Mouse (Mus musculus): ENCODE results near the gene Bcl6b. TPM values are rescaled to one million over a fixed set of nuclear protein-coding genes. Genes with fewer than 3 reads are reported as not detected.

Gene Bcl6b
- polyA plus RNA-seq, 1 experiment: 1.4 TPM

GRCm38 (mm10) chr11:70237457-70238167 lies 8.0 kb upstream of the Bcl6b start, which contains the start of gene 0610010K14Rik:
0610010K14Rik (minus strand) TSS chr11:70237914.
- Histone ChIP-seq H3K4me1 (ENCODE audit: control insufficient read depth, insufficient read depth, low read length) (peaks cover 10% of the 10 kb centered on the region), H3K27me3 (ENCODE audit: control insufficient read depth, insufficient read depth, low read length) (no peaks in the 10 kb centered on the region), H3K4me3 (replicated peaks; ENCODE audit: insufficient read depth, low read depth, low read length) (peak within 1 kb of the TSS; percentile 97), H3K27ac (ENCODE audit: insufficient read depth, low read length) (peak within 1 kb of the TSS; percentile 84)
- under 1% methylated on average over 70 of the region's 70 CpGs for WGBS
- TF ChIP-seq POLR2A (IDR thresholded peaks at IDR 0.05; ENCODE audit: borderline replicate concordance, insufficient read depth, low read length) (peak; percentile 85; the same call in 1 of the 2 replicates), CTCF (IDR thresholded peaks at IDR 0.05; ENCODE audit: borderline replicate concordance, insufficient read depth, low read depth, low read length) (peak; percentile 56; the same call in 1 of the 2 replicates)
- peak; percentile 98 to 99 for DNase-seq

GRCm38 (mm10) chr11:70236717-70237116 lies 7.1 kb upstream of the Bcl6b start:
- Histone ChIP-seq H3K4me1 (ENCODE audit: control insufficient read depth, insufficient read depth, low read length) (peaks cover 10% of the 10 kb centered on the region), H3K27ac (ENCODE audit: insufficient read depth, low read length) (peak overlapping the region; percentile 19; the same call in 1 of the 2 replicates), H3K4me3 (replicated peaks; ENCODE audit: insufficient read depth, low read depth, low read length) (peak overlapping the region; percentile 97), H3K27me3 (ENCODE audit: control insufficient read depth, insufficient read depth, low read length) (no peaks in the 10 kb centered on the region)
- no peak for TF ChIP-seq CTCF (IDR thresholded peaks at IDR 0.05; ENCODE audit: borderline replicate concordance, insufficient read depth, low read depth, low read length)
- TF ChIP-seq POLR2A (IDR thresholded peaks at IDR 0.05; ENCODE audit: borderline replicate concordance, insufficient read depth, low read length): 0 out of 2 replicates have a peak, but pooled peaks have one; percentile 22
- 11% methylated on average over 7 of the region's 7 CpGs for WGBS
- peak; percentile 29 to 39 for DNase-seq

- 71% methylated on average over 12 of the region's 12 CpGs for WGBS
- Histone ChIP-seq H3K27ac (ENCODE audit: insufficient read depth, low read length) (no peak overlapping the region), H3K4me3 (replicated peaks; ENCODE audit: insufficient read depth, low read depth, low read length) (no peak overlapping the region), H3K4me1 (ENCODE audit: control insufficient read depth, insufficient read depth, low read length) (peaks cover 10% of the 10 kb centered on the region), H3K27me3 (ENCODE audit: control insufficient read depth, insufficient read depth, low read length) (no peaks in the 10 kb centered on the region)
- DNase-seq: peak in 1 of 2 experiments; percentile 21
- no peak for TF ChIP-seq CTCF (IDR thresholded peaks at IDR 0.05; ENCODE audit: borderline replicate concordance, insufficient read depth, low read depth, low read length)
- TF ChIP-seq POLR2A (IDR thresholded peaks at IDR 0.05; ENCODE audit: borderline replicate concordance, insufficient read depth, low read length): no peak
Measured at GRCm38 (mm10) chr11:70235254-70235900, 5.8 kb upstream of the Bcl6b start.

- peak overlapping the region; percentile 52 for H3K4me3 ChIP-seq (replicated peaks; ENCODE audit: insufficient read depth, low read depth, low read length)
- no peaks in the 10 kb centered on the region for H3K27me3 ChIP-seq (ENCODE audit: control insufficient read depth, insufficient read depth, low read length)
- WGBS: 49% methylated on average over 8 of the region's 8 CpGs
- peak overlapping the region; percentile 39; the same call in 1 of the 2 replicates for H3K27ac ChIP-seq (ENCODE audit: insufficient read depth, low read length)
- H3K4me1 ChIP-seq (ENCODE audit: control insufficient read depth, insufficient read depth, low read length): peaks cover 10% of the 10 kb centered on the region
- no peak for DNase-seq
- TF ChIP-seq POLR2A (IDR thresholded peaks at IDR 0.05; ENCODE audit: borderline replicate concordance, insufficient read depth, low read length) (no peak), CTCF (IDR thresholded peaks at IDR 0.05; ENCODE audit: borderline replicate concordance, insufficient read depth, low read depth, low read length) (no peak)
Measured at GRCm38 (mm10) chr11:70234497-70234896, 4.9 kb upstream of the Bcl6b start.

- 30% methylated on average over 5 of the region's 5 CpGs for WGBS
- peak overlapping the region; percentile 39; the same call in 1 of the 2 replicates for H3K27ac ChIP-seq (ENCODE audit: insufficient read depth, low read length)
Measured at GRCm38 (mm10) chr11:70234037-70234436, 4.4 kb upstream of the Bcl6b start.

GRCm38 (mm10) chr11:70233016-70233415 lies 3.4 kb upstream of the Bcl6b start:
- DNase-seq: peak in 1 of 2 experiments; percentile 71
- peaks cover 10% of the 10 kb centered on the region for H3K4me1 ChIP-seq (ENCODE audit: control insufficient read depth, insufficient read depth, low read length)
- peak overlapping the region; percentile 80 for H3K4me3 ChIP-seq (replicated peaks; ENCODE audit: insufficient read depth, low read depth, low read length)
- WGBS: 2% methylated on average over 8 of the region's 8 CpGs
- H3K27me3 ChIP-seq (ENCODE audit: control insufficient read depth, insufficient read depth, low read length): no peaks in the 10 kb centered on the region
- 0 out of 2 replicates have a peak, but pooled peaks have one; percentile 21 for TF ChIP-seq POLR2A (IDR thresholded peaks at IDR 0.05; ENCODE audit: borderline replicate concordance, insufficient read depth, low read length)
- no peak for TF ChIP-seq CTCF (IDR thresholded peaks at IDR 0.05; ENCODE audit: borderline replicate concordance, insufficient read depth, low read depth, low read length)
- H3K27ac ChIP-seq (ENCODE audit: insufficient read depth, low read length): peak overlapping the region; percentile 86

More at GRCm38 (mm10) chr11:70234037-70234436, 4.4 kb upstream of the Bcl6b start:
- Histone ChIP-seq H3K4me1 (ENCODE audit: control insufficient read depth, insufficient read depth, low read length) (peaks cover 10% of the 10 kb centered on the region), H3K27me3 (ENCODE audit: control insufficient read depth, insufficient read depth, low read length) (no peaks in the 10 kb centered on the region), H3K4me3 (replicated peaks; ENCODE audit: insufficient read depth, low read depth, low read length) (peak overlapping the region; percentile 52)
- TF ChIP-seq POLR2A (IDR thresholded peaks at IDR 0.05; ENCODE audit: borderline replicate concordance, insufficient read depth, low read length) (no peak), CTCF (IDR thresholded peaks at IDR 0.05; ENCODE audit: borderline replicate concordance, insufficient read depth, low read depth, low read length) (no peak)
- peak in 1 of 2 experiments; percentile 40 for DNase-seq

- peak; percentile 71 to 85 for DNase-seq
Measured at GRCm38 (mm10) chr11:70232546-70232945, 2.9 kb upstream of the Bcl6b start.

More at GRCm38 (mm10) chr11:70232546-70232945, 2.9 kb upstream of the Bcl6b start:
- WGBS: 6% methylated on average over 10 of the region's 10 CpGs
- no peaks in the 10 kb centered on the region for H3K27me3 ChIP-seq (ENCODE audit: control insufficient read depth, insufficient read depth, low read length)
- H3K4me3 ChIP-seq (replicated peaks; ENCODE audit: insufficient read depth, low read depth, low read length): peak overlapping the region; percentile 80
- peak overlapping the region; percentile 86 for H3K27ac ChIP-seq (ENCODE audit: insufficient read depth, low read length)
- peaks cover 10% of the 10 kb centered on the region for H3K4me1 ChIP-seq (ENCODE audit: control insufficient read depth, insufficient read depth, low read length)
- TF ChIP-seq CTCF (IDR thresholded peaks at IDR 0.05; ENCODE audit: borderline replicate concordance, insufficient read depth, low read depth, low read length) (no peak), POLR2A (IDR thresholded peaks at IDR 0.05; ENCODE audit: borderline replicate concordance, insufficient read depth, low read length) (no peak)

Measured in cerebellum, adult 2 months (tissue).